Mouse (Mus musculus) frontal cortex, postnatal 14 days (tissue): ENCODE data around the gene Hmgcll1.
"Not testable (repeated sequence)": the region's sequence is repeated elsewhere in the genome, so short reads cannot be mapped to it uniquely, and the experiment has no call there.

Source experiments
- DNase-seq, 2 experiments: peaks; one replicate each; pipeline ENCODE4 v3.0.0; 2022; ENCODE audit warnings: low spot score in 2 of 2

The Hmgcll1 gene

GRCm38 (mm10) chr9:76060935-76061334 lies 46.3 kb downstream of the Hmgcll1 start:
- no peak for DNase-seq

GRCm38 (mm10) chr9:76061492-76061891 lies 46.8 kb downstream of the Hmgcll1 start:
- DNase-seq, result no peak

GRCm38 (mm10) chr9:76064164-76064563 lies 49.5 kb downstream of the Hmgcll1 start:
- no peak for DNase-seq

GRCm38 (mm10) chr9:76091561-76091960 lies 76.9 kb downstream of the Hmgcll1 start:
- no peak for DNase-seq

GRCm38 (mm10) chr9:76097221-76097620 lies 82.6 kb downstream of the Hmgcll1 start:
- no peak for DNase-seq

- no peak for DNase-seq
Measured at GRCm38 (mm10) chr9:76099981-76100380, 85.3 kb downstream of the Hmgcll1 start.

GRCm38 (mm10) chr9:76104416-76104815 lies 89.8 kb downstream of the Hmgcll1 start:
- not testable (repeated sequence) for DNase-seq

GRCm38 (mm10) chr9:76104846-76105245 lies 90.2 kb downstream of the Hmgcll1 start:
- DNase-seq, result no peak

- peak; percentile 21 to 37 for DNase-seq
Measured at GRCm38 (mm10) chr9:76122888-76123287, 108.2 kb downstream of the Hmgcll1 start.

GRCm38 (mm10) chr9:76124249-76124648 lies 109.6 kb downstream of the Hmgcll1 start:
- no peak for DNase-seq

- DNase-seq, result no peak
Measured at GRCm38 (mm10) chr9:76129353-76129752, 114.7 kb downstream of the Hmgcll1 start.

GRCm38 (mm10) chr9:76134042-76134441 lies 119.4 kb downstream of the Hmgcll1 start:
- DNase-seq, result no peak

- DNase-seq, result no peak
Measured at GRCm38 (mm10) chr9:76138378-76139109, 123.9 kb downstream of the Hmgcll1 start.

GRCm38 (mm10) chr9:76145593-76145992 lies 130.9 kb downstream of the Hmgcll1 start:
- no peak for DNase-seq

- DNase-seq, result no peak
Measured at GRCm38 (mm10) chr9:76162446-76162845, 147.8 kb downstream of the Hmgcll1 start.

GRCm38 (mm10) chr9:76168355-76168754 lies 153.7 kb downstream of the Hmgcll1 start:
- no peak for DNase-seq

- no peak for DNase-seq
Measured at GRCm38 (mm10) chr9:76172686-76173295, 158.1 kb downstream of the Hmgcll1 start.

GRCm38 (mm10) chr9:76179221-76179620 lies 164.6 kb downstream of the Hmgcll1 start:
- no peak for DNase-seq
